Mouse (Mus musculus): ENCODE data around the gene Atl1. TPM values are rescaled to one million over a fixed set of nuclear protein-coding genes. Genes with fewer than 3 reads are reported as not detected.
A peak's percentile ranks its signal among the peaks of the same experiment; 100 is the strongest.

Atl1 gene
- total RNA-seq, 2 experiments from 2014 or later: 230 to 233 TPM

- intact Hi-C loops (cut with DNase I): loop anchor here (2.0 kb wide), 1 partner anchor 29 kb away; no protein-coding TSS in a partner anchor
- no peak overlapping the region for H3K4me3 ChIP-seq
- DNase-seq (ENCODE audit: extremely low spot score in 1 of 2, low spot score in 2 of 2): no peak
- TF ChIP-seq CTCF (IDR thresholded peaks at IDR 0.05): no peak
- peak overlapping the region; percentile 73; the same call in 1 of the 2 replicates for H3K27ac ChIP-seq
Observed at GRCm38 (mm10) chr12:69857597-69857996, 34.8 kb upstream of the Atl1 start.

DNA sequence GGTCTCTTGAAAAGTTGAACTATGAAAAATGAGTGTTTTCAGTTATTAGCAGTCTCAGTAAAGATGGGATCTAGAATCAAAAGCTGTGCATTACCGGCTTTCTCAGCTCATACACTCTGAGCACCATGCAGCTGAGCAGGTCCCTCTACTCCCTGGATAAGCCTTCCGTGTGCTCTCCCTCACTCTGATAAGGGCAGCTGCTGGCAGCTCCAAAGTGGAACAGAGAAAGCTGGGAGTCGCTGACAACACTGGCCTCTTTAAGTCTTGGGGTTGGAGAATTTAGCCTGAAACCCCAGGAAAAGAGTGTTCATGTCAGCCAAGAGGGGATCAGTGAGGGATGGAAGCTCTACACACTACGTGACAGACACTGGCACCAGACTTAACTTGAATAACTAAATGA is 33.6 kb upstream of the Atl1 start:
- H3K27ac ChIP-seq: no peak overlapping the region
- TF ChIP-seq CTCF (IDR thresholded peaks at IDR 0.05): no peak
- intact Hi-C loops (cut with DNase I): no loop called here
- no peak overlapping the region for H3K4me3 ChIP-seq
- no peak for DNase-seq (ENCODE audit: extremely low spot score in 1 of 2, low spot score in 2 of 2)

DNA sequence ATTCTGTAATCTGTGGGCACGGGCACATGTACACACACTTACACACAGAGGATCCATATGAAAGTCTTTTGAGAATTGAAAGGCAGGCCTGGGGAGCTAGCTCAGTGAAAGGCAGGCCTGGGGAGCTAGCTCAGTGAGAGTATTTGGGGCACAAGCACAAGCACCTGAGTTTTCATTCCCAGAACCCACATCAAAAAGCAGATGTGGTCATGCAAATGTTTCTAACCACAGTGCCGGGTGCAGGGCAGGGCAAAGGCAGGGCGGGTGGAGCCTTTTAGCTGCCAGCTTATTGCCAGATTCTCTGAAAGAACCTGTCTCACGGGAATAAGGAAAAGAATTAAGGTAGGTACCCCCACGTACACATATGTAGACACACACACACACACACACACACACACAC is 28.9 kb upstream of the Atl1 start:
- no peak overlapping the region for H3K27ac ChIP-seq
- intact Hi-C loops (cut with DNase I): no loop called here
- no peak overlapping the region for H3K4me3 ChIP-seq
- no peak for TF ChIP-seq CTCF (IDR thresholded peaks at IDR 0.05)
- no peak for DNase-seq (ENCODE audit: extremely low spot score in 1 of 2, low spot score in 2 of 2)

DNA sequence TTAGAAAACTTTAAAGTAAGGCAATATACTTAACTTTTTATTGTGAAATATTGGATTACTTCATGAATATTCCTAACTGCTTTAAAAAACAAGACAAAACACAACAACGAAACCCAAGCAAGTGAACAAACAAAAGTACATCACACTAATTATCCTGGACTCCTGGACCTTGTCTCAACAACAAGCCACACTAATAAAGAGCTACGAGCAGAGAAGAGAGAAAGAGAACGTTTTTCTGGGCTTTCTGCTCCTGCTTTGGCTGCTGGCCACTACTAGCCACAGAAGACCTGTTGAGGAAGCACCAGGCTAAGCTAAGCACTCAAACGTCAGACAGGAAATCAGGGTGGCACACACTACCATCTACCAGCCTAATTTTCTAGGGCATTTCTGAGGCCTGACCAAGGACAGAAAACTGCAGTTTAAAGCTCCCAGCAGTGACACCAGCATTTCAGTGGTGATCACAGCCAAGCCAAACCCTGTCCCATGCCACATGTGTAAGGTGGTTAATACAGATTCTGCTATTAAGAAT is 28.2 kb upstream of the Atl1 start:
- intact Hi-C loops (cut with DNase I): no loop called here
- H3K27ac ChIP-seq: no peak overlapping the region

DNA sequence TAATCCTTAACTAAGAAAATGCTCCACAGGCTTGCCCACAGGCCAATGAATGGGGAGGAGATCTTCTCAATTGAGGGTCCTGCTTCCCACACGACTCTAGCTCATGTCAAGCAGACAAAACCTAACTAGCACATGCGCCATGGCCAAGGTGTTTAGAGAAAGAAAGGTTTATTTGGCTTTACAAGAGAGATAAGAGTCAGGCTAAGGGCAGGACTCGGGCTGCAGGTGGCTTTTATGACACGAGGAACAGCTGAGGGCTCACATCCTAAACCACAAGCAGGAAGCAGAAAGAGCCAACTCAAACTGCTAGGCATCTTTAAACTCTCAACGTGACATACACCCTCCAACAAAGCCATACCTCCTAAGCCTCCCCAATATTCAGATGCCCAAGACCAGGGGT is 25.1 kb upstream of the Atl1 start:
- Histone ChIP-seq H3K4me3 (no peak overlapping the region), H3K27ac (no peak overlapping the region)
- no peak for TF ChIP-seq CTCF (IDR thresholded peaks at IDR 0.05)
- DNase-seq (ENCODE audit: extremely low spot score in 1 of 2, low spot score in 2 of 2): no peak
- intact Hi-C loops (cut with DNase I): no loop called here

More for the DNA sequence above, 28.2 kb upstream of the Atl1 start:
- H3K4me3 ChIP-seq: no peak overlapping the region
- no peak for DNase-seq (ENCODE audit: extremely low spot score in 1 of 2, low spot score in 2 of 2)
- no peak for TF ChIP-seq CTCF (IDR thresholded peaks at IDR 0.05)

DNA sequence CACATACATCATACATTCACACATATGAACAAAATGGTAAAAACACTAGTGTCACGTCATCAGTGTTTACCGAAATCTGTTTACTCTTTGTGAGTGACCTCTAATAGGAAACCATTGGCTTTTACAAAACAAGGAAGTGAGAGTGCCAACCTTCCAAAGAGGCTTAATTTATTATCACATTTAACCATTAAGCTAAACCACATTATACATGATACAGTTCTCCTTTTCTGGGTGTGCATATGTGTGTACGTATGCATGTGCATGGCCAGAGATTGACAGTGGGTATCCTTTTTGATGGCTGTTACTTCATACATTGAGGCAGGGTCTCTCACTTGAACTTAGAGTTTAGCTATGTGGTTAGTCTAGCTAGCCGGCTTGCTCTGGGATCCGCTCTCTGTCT is 20.8 kb upstream of the Atl1 start:
- H3K27ac ChIP-seq: no peak overlapping the region
- intact Hi-C loops (cut with DNase I): no loop called here
- H3K4me3 ChIP-seq: no peak overlapping the region
- TF ChIP-seq CTCF (IDR thresholded peaks at IDR 0.05): no peak
- no peak for DNase-seq (ENCODE audit: extremely low spot score in 1 of 2, low spot score in 2 of 2)

GRCm38 (mm10) chr12:69877842-69878363 is 14.5 kb upstream of the Atl1 start:
- intact Hi-C loops (cut with DNase I): no loop called here
- Histone ChIP-seq H3K27ac (peak overlapping the region; percentile 12), H3K4me3 (no peak overlapping the region)
- no peak for TF ChIP-seq CTCF (IDR thresholded peaks at IDR 0.05)
- DNase-seq (ENCODE audit: extremely low spot score in 1 of 2, low spot score in 2 of 2): no peak

- intact Hi-C loops (cut with DNase I): no loop called here
- Histone ChIP-seq H3K27ac (peak overlapping the region; percentile 69; the same call in 1 of the 2 replicates), H3K4me3 (no peak overlapping the region)
- no peak for TF ChIP-seq CTCF (IDR thresholded peaks at IDR 0.05)
- DNase-seq (ENCODE audit: extremely low spot score in 1 of 2, low spot score in 2 of 2): no peak
Observed at GRCm38 (mm10) chr12:69879172-69879665, 13.2 kb upstream of the Atl1 start.

GRCm38 (mm10) chr12:69879739-69880138 is 12.7 kb upstream of the Atl1 start:
- no peak for DNase-seq (ENCODE audit: extremely low spot score in 1 of 2, low spot score in 2 of 2)
- intact Hi-C loops (cut with DNase I): no loop called here
- Histone ChIP-seq H3K27ac (peak overlapping the region; percentile 69; the same call in 1 of the 2 replicates), H3K4me3 (no peak overlapping the region)
- no peak for TF ChIP-seq CTCF (IDR thresholded peaks at IDR 0.05)

DNA sequence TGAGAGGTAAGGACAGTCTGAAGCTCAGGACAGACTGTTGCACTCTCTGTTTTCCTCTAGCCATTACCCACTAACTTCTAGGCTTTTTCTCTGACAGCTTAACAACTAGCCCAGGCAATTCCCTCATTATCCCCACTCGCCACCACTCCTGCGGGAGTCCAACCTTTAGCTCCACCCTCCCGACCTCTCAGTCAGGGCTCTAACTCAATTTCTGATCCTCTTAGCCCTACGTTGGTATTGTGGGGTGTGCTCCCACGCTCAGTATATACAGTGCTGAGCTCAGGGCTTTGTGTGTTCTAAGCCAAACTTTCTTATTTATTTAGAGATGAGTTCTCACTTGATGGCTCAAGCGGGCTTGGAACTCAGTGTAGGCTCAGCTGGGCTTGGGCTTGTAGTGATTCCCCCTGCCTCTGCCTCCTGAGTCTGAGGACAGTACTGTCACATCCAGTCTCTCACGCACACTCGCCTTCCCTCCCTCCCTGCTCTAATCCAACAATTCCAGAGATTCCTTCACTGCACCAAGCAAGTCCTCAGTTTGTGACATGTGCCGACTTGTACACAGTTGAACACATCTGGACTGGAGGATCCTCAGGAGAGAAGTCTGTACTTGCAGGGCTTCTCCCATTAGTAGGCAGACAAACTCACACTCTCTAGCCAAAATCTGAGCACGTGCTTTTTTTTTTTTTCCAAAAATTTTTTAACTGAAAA is 11.1 kb upstream of the Atl1 start:
- Histone ChIP-seq H3K4me3 (no peak overlapping the region), H3K27ac (peak overlapping the region; percentile 47; the same call in 1 of the 2 replicates)
- DNase-seq (ENCODE audit: extremely low spot score in 1 of 2, low spot score in 2 of 2): no peak
- intact Hi-C loops (cut with DNase I): no loop called here
- no peak for TF ChIP-seq CTCF (IDR thresholded peaks at IDR 0.05)

DNA sequence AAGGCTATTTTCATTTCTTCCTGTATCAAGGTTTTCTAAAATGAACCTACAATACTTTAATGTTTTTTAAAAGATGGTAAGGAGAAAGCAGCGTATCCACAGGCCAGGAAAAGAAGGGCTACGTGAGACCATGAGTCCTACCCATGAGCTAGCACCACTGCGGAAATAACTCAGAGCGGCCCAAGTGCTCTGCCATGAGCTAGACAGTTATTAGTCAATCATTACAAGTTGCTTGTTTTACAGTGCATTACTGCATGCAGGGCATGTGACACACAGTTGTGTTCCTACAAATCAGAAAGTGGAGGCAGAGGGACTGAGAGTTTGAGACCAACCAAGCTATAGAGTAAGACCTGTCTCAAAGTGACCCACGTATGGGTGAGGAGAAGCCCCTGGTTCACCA is 8.4 kb upstream of the Atl1 start:
- intact Hi-C loops (cut with DNase I): no loop called here
- TF ChIP-seq CTCF (IDR thresholded peaks at IDR 0.05): no peak
- H3K27ac ChIP-seq: no peak overlapping the region
- no peak for DNase-seq (ENCODE audit: extremely low spot score in 1 of 2, low spot score in 2 of 2)
- H3K4me3 ChIP-seq: no peak overlapping the region

GRCm38 (mm10) chr12:69885170-69885923 is 7.1 kb upstream of the Atl1 start:
- H3K4me3 ChIP-seq: no peak overlapping the region
- no peak overlapping the region for H3K27ac ChIP-seq
- TF ChIP-seq CTCF (IDR thresholded peaks at IDR 0.05): no peak
- intact Hi-C loops (cut with DNase I): no loop called here
- DNase-seq (ENCODE audit: extremely low spot score in 1 of 2, low spot score in 2 of 2): no peak

Measured in left cerebral cortex, adult 2 months (tissue).